Mouse (Mus musculus) layer of hippocampus, adult 18-20 months (tissue): ENCODE results near the gene Msln. TPM values are rescaled to one million over a fixed set of nuclear protein-coding genes. Genes with fewer than 3 reads are reported as not detected.

Source experiments
- DNase-seq, 2 experiments: peaks; one replicate each; pipeline ENCODE4 v3.0.0; 2022; ENCODE audit warnings: low spot score in 2 of 2
- microRNA-seq, 2 experiments: library from miRNA; unstranded; fragments of <30 nt; microRNA quantifications; one replicate each; pipeline ENCODE4 v1.2.0; 2021
- total RNA-seq, 2 experiments: library from RNA; stranded (reverse); gene quantifications; 2 replicates each; pipeline ENCODE4 v1.2.3; 2021

Gene Msln
- total RNA-seq, 2 experiments from 2014 or later: 0.46 to 1.2 TPM

- peak; percentile 99 to 100 for DNase-seq
Measured at GRCm38 (mm10) chr17:25727265-25728008, 26.7 kb downstream of the Msln start, which contains the start of the genes Chtf18 and Rpusd1. Chtf18 (minus strand) TSS chr17:25727419. Rpusd1 (plus strand) TSS chr17:25727670.

- no peak for DNase-seq
Measured at GRCm38 (mm10) chr17:25725264-25725663, 28.9 kb downstream of the Msln start.

- no peak for DNase-seq
Measured at GRCm38 (mm10) chr17:25723919-25724318, 30.3 kb downstream of the Msln start.

GRCm38 (mm10) chr17:25723470-25723869, 30.7 kb downstream of the Msln start:
- DNase-seq: no peak

- DNase-seq: no peak
Measured at GRCm38 (mm10) chr17:25721476-25721875, 32.7 kb downstream of the Msln start.

- no peak for DNase-seq
Measured at GRCm38 (mm10) chr17:25717691-25718090, 36.5 kb downstream of the Msln start.

GRCm38 (mm10) chr17:25716711-25717637, 37.2 kb downstream of the Msln start, which contains the start of gene Gng13:
Gng13 (plus strand) TSS chr17:25717171.
- DNase-seq: no peak

GRCm38 (mm10) chr17:25716130-25716529, 38.0 kb downstream of the Msln start:
- no peak for DNase-seq

GRCm38 (mm10) chr17:25715627-25716026, 38.6 kb downstream of the Msln start:
- no peak for DNase-seq

GRCm38 (mm10) chr17:25711136-25711535, 43.0 kb downstream of the Msln start:
- no peak for DNase-seq

- no peak for DNase-seq
Measured at GRCm38 (mm10) chr17:25709994-25710393, 44.2 kb downstream of the Msln start.

- DNase-seq: no peak
Measured at GRCm38 (mm10) chr17:25700863-25701496, 53.2 kb downstream of the Msln start.

Small RNA genes within 50 kb of the gene (microRNA-seq; reads per million reads assigned to microRNA genes)
- gene Gm25083 (0 reads per million in 2 experiments), gene Mir6966 (1.7 to 1.8 reads per million in 2 experiments)

Other genes with a start within 250 kb of the Msln start
- gene Sox8, start 183.7 kb downstream of the Msln start, total RNA-seq: 10 to 100 TPM; 55.6 to 60.1 TPM
- 10 to 100 TPM; 24.9 to 25.6 TPM for gene Lmf1, start 175.3 kb downstream of the Msln start, total RNA-seq
- gene Gng13, start 37.2 kb downstream of the Msln start, total RNA-seq: 100 to 1,000 TPM; 130 to 131 TPM
- gene Chtf18, start 27.0 kb downstream of the Msln start, total RNA-seq: 1 to 10 TPM; 1.5 to 1.8 TPM
- gene Rpusd1, start 26.7 kb downstream of the Msln start, total RNA-seq: 10 to 100 TPM; 63.5 to 64.1 TPM
- under 1 TPM in 1 of 2 experiments, not detected in 1; 0.13 TPM for gene Mslnl, start 18.3 kb downstream of the Msln start, total RNA-seq
- 10 to 100 TPM; 30.6 to 38.5 TPM for gene Narfl, start 19.4 kb upstream of the Msln start, total RNA-seq
- 100 to 1,000 TPM; 103 to 109 TPM for gene Haghl, start 31.3 kb upstream of the Msln start, total RNA-seq
- under 1 TPM; 0.36 to 0.40 TPM for gene Ccdc78, start 32.2 kb upstream of the Msln start, total RNA-seq
- 10 to 100 TPM; 88.8 to 99.3 TPM for gene Fam173a, start 38.5 kb upstream of the Msln start, total RNA-seq
- 1 to 10 TPM in 1 of 2 experiments, under 1 TPM in 1; 0.47 to 1.8 TPM for gene AC134908.4, start 41.3 kb upstream of the Msln start, total RNA-seq
- 10 to 100 TPM; 81.1 to 83.3 TPM for gene Metrn, start 42.8 kb upstream of the Msln start, total RNA-seq
- 100 to 1,000 TPM; 664 to 720 TPM for gene Fbxl16, start 54.7 kb upstream of the Msln start, total RNA-seq
- gene Wdr24, start 69.2 kb upstream of the Msln start, total RNA-seq: 10 to 100 TPM; 22.6 to 26.4 TPM
- gene Jmjd8, start 74.5 kb upstream of the Msln start, total RNA-seq: 10 to 100 TPM; 52.7 to 55.5 TPM
- gene Stub1, start 79.0 kb upstream of the Msln start, total RNA-seq: 100 to 1,000 TPM; 158 to 165 TPM
- 10 to 100 TPM; 42.1 to 43.4 TPM for gene Rhbdl1, start 82.9 kb upstream of the Msln start, total RNA-seq
- 10 to 100 TPM; 21.9 to 22.1 TPM for gene Gm20683, start 87.4 kb upstream of the Msln start, total RNA-seq
- gene Rhot2, start 90.5 kb upstream of the Msln start, total RNA-seq: 100 to 1,000 TPM in 1 of 2 experiments, 10 to 100 TPM in 1; 98.3 to 109 TPM
- gene Wdr90, start 107.1 kb upstream of the Msln start, total RNA-seq: 10 to 100 TPM; 20.1 to 21.7 TPM
- gene Mcrip2, start 114.4 kb upstream of the Msln start, total RNA-seq: 10 to 100 TPM; 23.3 to 23.7 TPM
- 10 to 100 TPM; 36.3 TPM for gene Mettl26, start 120.7 kb upstream of the Msln start, total RNA-seq
- 1 to 10 TPM; 1.7 to 2.2 TPM for gene Wfikkn1, start 126.5 kb upstream of the Msln start, total RNA-seq
- 10 to 100 TPM; 49.4 to 54.7 TPM for gene Rab40c, start 165.3 kb upstream of the Msln start, total RNA-seq
- gene Pigq, start 190.6 kb upstream of the Msln start, total RNA-seq: 100 to 1,000 TPM; 108 to 113 TPM
- gene Nhlrc4, start 190.6 kb upstream of the Msln start, total RNA-seq: under 1 TPM; 0.32 to 0.36 TPM
- under 1 TPM; 0.99 TPM for gene A930017K11Rik, start 198.2 kb upstream of the Msln start, total RNA-seq
- 10 to 100 TPM; 50.6 to 54.1 TPM for gene Capn15, start 231.4 kb upstream of the Msln start, total RNA-seq